Mouse (Mus musculus): Measurements from ENCODE around the gene Hist1h2bk. TPM values are rescaled to one million over a fixed set of nuclear protein-coding genes. Genes with fewer than 3 reads are reported as not detected.

Hist1h2bk gene
- polyA plus RNA-seq, 1 experiment from 2014 or later = 3.6 TPM

DNA sequence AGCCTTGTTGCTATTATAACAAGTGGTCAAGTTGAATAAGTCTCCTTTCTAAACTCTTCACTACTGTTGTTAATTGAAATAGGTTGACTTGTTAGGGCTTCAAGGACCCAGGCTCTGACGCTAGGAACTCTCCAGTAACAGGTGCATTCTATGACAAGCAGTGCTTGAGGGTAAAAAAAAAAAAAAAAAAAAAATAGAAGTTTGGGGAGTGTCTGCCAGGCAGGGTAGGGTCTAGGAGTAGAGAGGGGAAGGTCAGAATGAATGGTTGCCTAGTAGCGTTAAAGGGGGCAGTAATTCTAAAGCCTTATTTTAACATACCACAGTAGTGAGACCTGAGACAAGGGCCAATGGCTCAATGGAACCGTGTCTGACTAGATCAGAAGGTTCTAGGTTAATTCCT lies 37.3 kb upstream of the Hist1h2bk start:
- H3K4me2 ChIP-seq = no peak overlapping the region
- no peak overlapping the region for H3K27ac ChIP-seq (ENCODE audit: poor library complexity, severe bottlenecking)
- no peak overlapping the region for H3K4me3 ChIP-seq
- H3K9ac ChIP-seq = no peak overlapping the region
- no peak for ATAC-seq (ENCODE audit: insufficient number of reproducible peaks, low FRiP score)
- peaks cover 6% of the 10 kb centered on the region; the same call in 1 of the 2 replicates for H3K4me1 ChIP-seq (replicated peaks)
- no peaks in the 10 kb centered on the region for H3K9me3 ChIP-seq (replicated peaks)
- peaks cover 65% of the 10 kb centered on the region for H3K27me3 ChIP-seq (replicated peaks)
- H3K36me3 ChIP-seq = no peaks in the 10 kb centered on the region
- 23% methylated on average over 3 of the region's 3 CpGs for WGBS

DNA sequence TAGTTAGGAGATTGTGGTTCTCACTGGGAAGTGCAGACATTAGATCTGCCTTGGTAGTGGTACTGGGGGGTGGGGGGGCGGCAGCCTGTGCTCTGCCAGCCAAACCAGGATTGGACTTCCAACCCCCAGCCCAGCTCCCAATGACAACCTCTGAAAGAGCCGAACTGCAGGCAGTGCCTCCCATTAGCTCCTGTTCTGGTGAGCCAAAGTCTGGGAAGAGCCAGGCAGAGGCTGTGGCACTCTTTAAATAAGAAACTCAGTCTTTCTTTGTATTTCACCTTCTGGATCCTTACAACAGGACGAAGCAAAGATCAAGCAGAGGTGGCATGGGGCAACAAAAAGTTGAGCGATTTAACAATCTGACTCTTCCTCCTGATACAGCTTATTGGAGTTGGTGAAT lies 36.5 kb upstream of the Hist1h2bk start:
- H3K4me2 ChIP-seq = no peak overlapping the region
- 25% methylated on average over 4 of the region's 4 CpGs for WGBS
- ATAC-seq (ENCODE audit: insufficient number of reproducible peaks, low FRiP score) = no peak
- no peaks in the 10 kb centered on the region for H3K9me3 ChIP-seq (replicated peaks)
- no peak overlapping the region for H3K9ac ChIP-seq
- no peak overlapping the region for H3K4me3 ChIP-seq
- H3K4me1 ChIP-seq (replicated peaks) = peaks cover 6% of the 10 kb centered on the region; the same call in 1 of the 2 replicates
- H3K27me3 ChIP-seq (replicated peaks) = peaks cover 72% of the 10 kb centered on the region
- H3K36me3 ChIP-seq = no peaks in the 10 kb centered on the region
- no peak overlapping the region for H3K27ac ChIP-seq (ENCODE audit: poor library complexity, severe bottlenecking)

DNA sequence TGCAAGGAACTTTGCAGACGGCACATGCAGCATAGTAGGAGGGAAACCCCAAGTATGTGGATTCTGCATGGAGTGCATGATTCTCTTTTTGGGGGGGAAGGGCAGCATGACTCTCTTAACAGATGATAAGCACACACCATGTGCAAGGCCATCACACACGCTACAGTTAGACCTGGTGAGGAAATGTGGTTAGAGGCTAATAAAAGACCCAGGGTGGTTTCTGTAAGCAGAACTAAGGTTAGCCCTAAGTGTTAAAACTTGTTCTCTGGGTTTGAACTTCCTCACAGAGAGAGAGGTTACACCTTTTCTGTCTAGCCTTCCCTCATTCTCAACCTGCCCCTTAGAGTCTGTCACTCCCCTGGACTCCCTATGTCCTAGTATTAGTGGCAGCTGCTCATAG lies 34.3 kb upstream of the Hist1h2bk start:
- Histone ChIP-seq H3K4me1 (replicated peaks) (peaks cover 12% of the 10 kb centered on the region), H3K36me3 (no peaks in the 10 kb centered on the region), H3K4me2 (no peak overlapping the region), H3K4me3 (no peak overlapping the region), H3K9ac (no peak overlapping the region), H3K9me3 (replicated peaks) (no peaks in the 10 kb centered on the region), H3K27me3 (replicated peaks) (peaks cover 94% of the 10 kb centered on the region), H3K27ac (ENCODE audit: poor library complexity, severe bottlenecking) (no peak overlapping the region)
- WGBS = 52% methylated on average over 2 of the region's 2 CpGs
- ATAC-seq (ENCODE audit: insufficient number of reproducible peaks, low FRiP score) = no peak

DNA sequence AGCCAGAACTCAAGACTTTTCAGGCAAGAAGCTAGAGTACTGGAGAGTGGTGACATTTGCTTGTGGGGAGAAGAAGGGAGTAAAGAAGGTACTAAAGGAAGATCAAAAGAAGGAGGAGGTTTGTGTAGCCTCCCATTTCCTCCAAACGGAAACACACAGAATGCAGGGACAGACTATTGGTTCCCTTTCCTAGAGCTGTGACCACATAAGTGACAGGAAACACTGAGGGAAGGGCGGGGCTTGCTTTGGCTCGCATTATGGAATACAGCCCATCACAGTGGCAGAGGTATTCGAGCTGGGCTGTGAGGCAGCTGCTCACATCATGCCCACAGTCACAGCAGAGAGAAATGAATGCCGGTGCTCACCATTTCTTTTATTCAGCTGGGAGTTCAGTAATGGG lies 33.8 kb upstream of the Hist1h2bk start:
- no peak overlapping the region for H3K27ac ChIP-seq (ENCODE audit: poor library complexity, severe bottlenecking)
- peaks cover 12% of the 10 kb centered on the region; the same call in 1 of the 2 replicates for H3K4me1 ChIP-seq (replicated peaks)
- no peak overlapping the region for H3K9ac ChIP-seq
- H3K27me3 ChIP-seq (replicated peaks) = peaks cover 95% of the 10 kb centered on the region
- 20% methylated on average over 5 of the region's 5 CpGs for WGBS
- H3K4me2 ChIP-seq = no peak overlapping the region
- H3K9me3 ChIP-seq (replicated peaks) = no peaks in the 10 kb centered on the region
- H3K4me3 ChIP-seq = no peak overlapping the region
- no peak for ATAC-seq (ENCODE audit: insufficient number of reproducible peaks, low FRiP score)
- H3K36me3 ChIP-seq = no peaks in the 10 kb centered on the region

DNA sequence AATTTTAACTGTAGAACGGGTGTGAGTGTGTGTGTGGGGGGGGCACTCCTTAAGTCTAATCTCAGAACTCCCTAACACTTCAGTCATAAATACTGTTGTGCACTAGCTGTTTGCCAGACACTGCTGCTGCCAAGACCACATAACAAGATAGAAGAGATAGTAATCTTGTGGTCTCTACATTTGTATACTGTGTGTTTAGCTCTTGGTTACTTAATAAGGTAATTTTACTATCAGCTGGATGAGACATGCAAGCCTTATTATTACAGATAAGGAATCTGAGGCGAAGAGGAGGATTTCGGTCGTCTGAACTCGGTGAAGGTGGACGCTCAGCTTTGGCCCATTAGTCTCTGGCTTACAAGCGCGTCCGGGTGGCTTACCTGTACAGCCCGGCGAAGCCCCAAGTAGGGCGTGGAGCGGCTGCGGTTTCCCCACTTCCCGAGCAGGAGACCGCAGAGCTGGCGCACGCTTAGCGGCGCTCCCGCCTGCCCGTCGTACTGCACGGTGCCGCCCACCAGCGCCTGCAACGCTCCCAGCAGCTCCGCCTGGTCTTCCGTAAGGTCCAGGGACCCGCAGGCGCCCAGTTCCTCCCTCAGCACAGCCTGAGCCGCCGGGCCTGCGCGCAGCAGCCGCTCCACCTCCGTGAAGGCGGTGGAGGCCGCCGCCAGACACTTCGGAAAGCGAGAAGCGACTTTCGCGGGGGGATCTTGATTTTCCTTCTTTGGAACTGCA lies 29.9 kb upstream of the Hist1h2bk start:
- peak overlapping the region; percentile 56 for H3K4me3 ChIP-seq
- no peaks in the 10 kb centered on the region for H3K9me3 ChIP-seq (replicated peaks)
- H3K4me1 ChIP-seq (replicated peaks) = peaks cover 12% of the 10 kb centered on the region; the same call in 1 of the 2 replicates
- WGBS = under 1% methylated on average over 45 of the region's 45 CpGs
- H3K27ac ChIP-seq (ENCODE audit: poor library complexity, severe bottlenecking) = no peak overlapping the region
- H3K4me2 ChIP-seq = peak overlapping the region; percentile 99
- H3K9ac ChIP-seq = peak overlapping the region; percentile 59
- H3K36me3 ChIP-seq = no peaks in the 10 kb centered on the region
- peak; percentile 65 for ATAC-seq (ENCODE audit: insufficient number of reproducible peaks, low FRiP score)
- H3K27me3 ChIP-seq (replicated peaks) = peaks cover 100% of the 10 kb centered on the region

DNA sequence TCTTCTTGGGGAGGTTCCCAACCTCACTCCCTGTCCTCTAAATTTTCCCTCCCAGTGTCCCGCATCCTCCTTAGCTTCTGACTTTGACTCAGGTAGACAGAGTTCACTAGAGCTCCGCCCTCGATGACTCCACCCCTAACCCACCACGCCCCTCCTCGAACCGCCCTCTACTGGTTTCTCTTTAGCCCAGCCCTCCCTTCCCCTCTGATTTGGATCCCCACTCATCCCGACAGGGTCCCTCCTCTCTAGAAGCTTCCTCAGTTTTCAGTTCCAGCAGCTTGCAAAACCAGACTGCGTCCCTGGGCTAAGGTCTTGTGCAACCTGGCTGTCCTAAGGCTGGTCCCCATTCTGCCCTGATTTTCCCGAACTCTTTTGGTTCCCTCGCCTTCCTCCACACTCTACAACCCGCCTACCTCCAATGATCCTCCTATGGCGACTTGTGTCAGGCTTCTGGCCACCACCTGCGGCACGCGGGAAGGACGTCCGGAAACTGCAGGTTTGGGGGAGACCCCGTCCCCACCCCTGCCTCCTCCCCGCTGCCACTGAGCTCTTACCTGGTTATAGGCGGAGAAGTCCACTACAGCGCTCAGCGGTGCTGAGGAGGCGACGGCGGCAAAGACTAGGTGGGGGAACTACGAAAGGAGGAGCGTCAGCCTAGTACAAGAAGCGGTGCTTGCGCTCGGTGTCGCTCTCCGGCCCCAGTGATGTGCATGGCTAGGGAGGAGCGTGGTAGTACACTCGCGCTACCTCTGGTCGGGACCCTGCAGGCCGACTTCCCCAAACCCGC lies 29.1 kb upstream of the Hist1h2bk start:
- Histone ChIP-seq H3K27ac (ENCODE audit: poor library complexity, severe bottlenecking) (no peak overlapping the region), H3K4me1 (replicated peaks) (peaks cover 12% of the 10 kb centered on the region; the same call in 1 of the 2 replicates), H3K4me3 (peak overlapping the region; percentile 56), H3K36me3 (no peaks in the 10 kb centered on the region), H3K9me3 (replicated peaks) (no peaks in the 10 kb centered on the region), H3K4me2 (peak overlapping the region; percentile 99), H3K9ac (peak overlapping the region; percentile 59), H3K27me3 (replicated peaks) (peaks cover 98% of the 10 kb centered on the region)
- ATAC-seq (ENCODE audit: insufficient number of reproducible peaks, low FRiP score) = peak; percentile 84
- WGBS = under 1% methylated on average over 38 of the region's 38 CpGs

DNA sequence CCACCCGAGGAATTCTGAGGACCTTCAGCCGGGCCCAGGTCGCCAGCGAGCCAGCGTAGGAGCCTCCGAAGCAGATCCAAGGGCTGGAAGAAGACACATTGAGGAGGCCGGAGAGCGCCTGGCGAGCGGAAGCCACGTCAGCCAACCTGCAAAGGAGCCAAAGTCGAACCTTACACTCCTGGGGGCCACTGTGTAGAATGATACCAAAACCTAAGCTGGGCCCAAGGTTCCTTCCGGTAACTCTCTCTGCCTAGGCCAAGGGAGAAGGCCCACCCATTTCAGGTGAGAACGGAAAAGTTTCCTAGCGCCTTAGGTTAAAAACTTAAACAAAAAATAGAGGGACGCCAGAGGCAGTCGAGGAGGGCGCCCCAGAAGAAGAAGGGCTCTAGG lies 28.6 kb upstream of the Hist1h2bk start:
- WGBS = 2% methylated on average over 18 of the region's 18 CpGs
- Histone ChIP-seq H3K9ac (peak overlapping the region; percentile 59), H3K36me3 (no peaks in the 10 kb centered on the region), H3K4me3 (peak overlapping the region; percentile 56), H3K4me1 (replicated peaks) (peaks cover 12% of the 10 kb centered on the region; the same call in 1 of the 2 replicates), H3K27me3 (replicated peaks) (peaks cover 95% of the 10 kb centered on the region), H3K9me3 (replicated peaks) (no peaks in the 10 kb centered on the region), H3K27ac (ENCODE audit: poor library complexity, severe bottlenecking) (no peak overlapping the region), H3K4me2 (peak overlapping the region; percentile 99)
- ATAC-seq (ENCODE audit: insufficient number of reproducible peaks, low FRiP score) = no peak

DNA sequence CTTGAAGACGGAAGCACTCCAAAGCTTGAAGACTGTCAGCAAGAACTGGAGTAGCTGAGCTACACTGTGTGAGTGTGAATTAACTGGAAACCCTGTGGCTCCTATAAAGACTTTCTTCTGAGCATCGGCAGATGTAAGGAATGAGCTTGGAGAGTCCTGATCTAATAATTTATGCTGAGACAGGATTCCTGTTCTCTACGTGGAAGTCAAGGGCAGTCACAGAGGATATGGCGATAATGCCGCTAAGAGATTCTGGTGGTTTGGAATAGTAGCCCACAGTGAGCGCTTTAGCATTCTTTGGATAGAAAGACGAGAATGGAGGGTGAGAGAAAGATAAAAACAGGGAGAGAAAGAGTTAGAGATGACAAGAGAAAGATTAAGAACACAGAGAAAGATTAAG lies 27.8 kb upstream of the Hist1h2bk start:
- Histone ChIP-seq H3K4me3 (no peak overlapping the region), H3K4me2 (no peak overlapping the region), H3K27me3 (replicated peaks) (peaks cover 95% of the 10 kb centered on the region), H3K27ac (ENCODE audit: poor library complexity, severe bottlenecking) (no peak overlapping the region), H3K9ac (no peak overlapping the region), H3K4me1 (replicated peaks) (peaks cover 12% of the 10 kb centered on the region; the same call in 1 of the 2 replicates), H3K36me3 (no peaks in the 10 kb centered on the region), H3K9me3 (replicated peaks) (no peaks in the 10 kb centered on the region)
- ATAC-seq (ENCODE audit: insufficient number of reproducible peaks, low FRiP score) = no peak
- WGBS = 46% methylated on average over 7 of the region's 7 CpGs

DNA sequence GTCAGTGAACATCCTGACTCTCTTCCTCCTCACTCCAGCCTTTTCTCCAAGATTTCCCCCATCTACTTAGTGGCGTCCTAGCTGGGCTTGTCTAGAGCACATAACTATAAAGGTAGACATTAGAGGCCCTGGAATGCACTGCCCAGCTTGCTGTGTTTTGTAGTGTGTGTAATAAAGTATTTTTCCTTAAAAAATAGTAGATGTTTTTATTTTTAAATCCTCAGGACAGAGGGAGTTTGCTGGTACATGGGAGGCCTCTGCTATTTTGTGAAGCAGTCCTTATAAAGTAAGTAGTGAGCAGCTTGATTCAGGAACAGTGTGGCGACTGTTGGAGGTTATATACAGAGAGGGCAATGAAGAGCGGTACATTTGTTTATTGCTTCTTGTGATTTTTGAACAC lies 27.0 kb upstream of the Hist1h2bk start:
- Histone ChIP-seq H3K4me2 (no peak overlapping the region), H3K27me3 (replicated peaks) (peaks cover 91% of the 10 kb centered on the region), H3K9ac (no peak overlapping the region), H3K4me3 (no peak overlapping the region), H3K9me3 (replicated peaks) (no peaks in the 10 kb centered on the region), H3K27ac (ENCODE audit: poor library complexity, severe bottlenecking) (no peak overlapping the region), H3K4me1 (replicated peaks) (peaks cover 12% of the 10 kb centered on the region; the same call in 1 of the 2 replicates), H3K36me3 (no peaks in the 10 kb centered on the region)
- ATAC-seq (ENCODE audit: insufficient number of reproducible peaks, low FRiP score) = no peak
- WGBS = 75% methylated on average over 3 of the region's 3 CpGs

DNA sequence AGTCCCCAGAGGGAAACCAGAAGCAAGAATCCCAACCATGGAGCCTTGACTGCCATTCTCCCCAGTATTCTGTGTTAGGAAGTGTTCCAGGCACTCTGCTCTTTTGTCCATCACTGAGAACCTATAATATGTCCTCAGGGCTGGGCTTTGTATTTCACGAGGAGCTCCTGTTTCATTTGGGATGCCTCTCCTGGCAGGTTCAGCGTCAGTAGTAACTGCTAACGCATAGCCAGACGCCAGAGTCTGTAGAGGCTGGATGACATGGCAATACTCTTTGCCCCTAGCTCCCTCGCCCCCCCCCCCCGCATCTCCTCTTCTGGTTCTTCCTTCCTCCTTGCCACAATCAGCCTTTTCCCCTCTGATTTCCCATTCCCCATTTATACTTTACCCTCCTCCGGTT lies 26.0 kb upstream of the Hist1h2bk start, which contains the start of gene Prss16:
Gene Prss16 (minus strand): TSS at position 101 of the 400 bp plus-strand sequence.
- Histone ChIP-seq H3K27ac (ENCODE audit: poor library complexity, severe bottlenecking) (no peak within 1 kb of the TSS), H3K9ac (no peak within 1 kb of the TSS), H3K4me3 (no peak within 1 kb of the TSS), H3K27me3 (replicated peaks) (peaks cover 90% of the 10 kb centered on the region), H3K36me3 (no peaks in the 10 kb centered on the region), H3K4me2 (no peak within 1 kb of the TSS), H3K4me1 (replicated peaks) (peaks cover 16% of the 10 kb centered on the region; the same call in 1 of the 2 replicates), H3K9me3 (replicated peaks) (no peaks in the 10 kb centered on the region)
- ATAC-seq (ENCODE audit: insufficient number of reproducible peaks, low FRiP score) = no peak
- WGBS = 30% methylated on average over 6 of the region's 7 CpGs

DNA sequence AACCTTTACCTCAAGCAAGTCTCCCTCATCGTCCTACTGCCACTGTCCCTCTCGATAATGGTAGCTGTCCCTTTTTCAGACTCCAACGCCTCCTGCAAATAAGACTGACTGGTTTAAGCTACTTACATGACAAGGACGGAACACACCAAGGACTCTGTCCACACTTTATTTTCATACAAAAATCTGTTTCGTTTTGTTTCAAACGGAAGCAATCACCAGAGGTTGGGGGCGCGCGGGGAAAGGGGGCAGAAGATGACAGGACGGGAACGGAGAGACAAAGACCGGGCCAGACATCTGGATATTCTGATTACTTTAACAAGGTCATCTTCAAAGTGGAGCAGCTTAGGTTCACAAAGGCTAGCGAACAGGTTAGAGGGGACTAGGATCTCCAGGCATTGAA lies 22.0 kb upstream of the Hist1h2bk start:
- Histone ChIP-seq H3K27ac (ENCODE audit: poor library complexity, severe bottlenecking) (no peak overlapping the region), H3K4me3 (peak overlapping the region; percentile 20; the same call in 1 of the 2 replicates), H3K36me3 (no peaks in the 10 kb centered on the region), H3K4me2 (peak overlapping the region; percentile 58), H3K9ac (no peak overlapping the region), H3K27me3 (replicated peaks) (peaks cover 57% of the 10 kb centered on the region), H3K9me3 (replicated peaks) (no peaks in the 10 kb centered on the region), H3K4me1 (replicated peaks) (0 out of 2 replicates have a peak, but pooled peaks cover 6% of the 10 kb centered on the region)
- ATAC-seq (ENCODE audit: insufficient number of reproducible peaks, low FRiP score) = no peak
- WGBS = 19% methylated on average over 13 of the region's 13 CpGs

Measured in heart, embryonic 12.5 days (tissue).